Mouse (Mus musculus): ENCODE measurements around the gene Narfl.

Narfl gene

GRCm38 (mm10) chr17:25762591-25762990, 11.0 kb upstream of the Narfl start:
- peak; percentile 60 for DNase-seq (ENCODE audit: low read depth, low spot score)

GRCm38 (mm10) chr17:25765886-25766285, 7.7 kb upstream of the Narfl start:
- DNase-seq (ENCODE audit: low read depth, low spot score) = no peak

DNA sequence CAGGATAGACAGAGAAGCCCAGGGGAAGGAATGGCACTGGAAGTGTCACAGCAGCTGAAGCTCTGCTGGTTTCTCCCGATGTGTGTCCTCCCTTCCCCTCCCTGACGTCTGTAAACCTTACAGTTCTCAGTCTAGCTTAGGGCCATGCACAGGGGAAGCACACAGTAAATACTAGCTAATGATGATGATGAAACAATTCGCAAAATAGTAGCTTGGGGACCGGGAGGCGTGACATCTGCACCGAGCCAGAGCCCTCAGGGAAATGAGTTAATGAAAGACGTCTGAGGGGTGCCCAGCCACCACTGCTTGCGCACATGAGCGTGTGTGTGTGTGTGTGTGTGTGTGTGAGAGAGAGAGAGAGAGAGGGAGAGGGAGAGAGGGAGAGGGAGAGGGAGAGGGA, 4.2 kb upstream of the Narfl start:
- DNase-seq (ENCODE audit: low read depth, low spot score) = no peak

DNA sequence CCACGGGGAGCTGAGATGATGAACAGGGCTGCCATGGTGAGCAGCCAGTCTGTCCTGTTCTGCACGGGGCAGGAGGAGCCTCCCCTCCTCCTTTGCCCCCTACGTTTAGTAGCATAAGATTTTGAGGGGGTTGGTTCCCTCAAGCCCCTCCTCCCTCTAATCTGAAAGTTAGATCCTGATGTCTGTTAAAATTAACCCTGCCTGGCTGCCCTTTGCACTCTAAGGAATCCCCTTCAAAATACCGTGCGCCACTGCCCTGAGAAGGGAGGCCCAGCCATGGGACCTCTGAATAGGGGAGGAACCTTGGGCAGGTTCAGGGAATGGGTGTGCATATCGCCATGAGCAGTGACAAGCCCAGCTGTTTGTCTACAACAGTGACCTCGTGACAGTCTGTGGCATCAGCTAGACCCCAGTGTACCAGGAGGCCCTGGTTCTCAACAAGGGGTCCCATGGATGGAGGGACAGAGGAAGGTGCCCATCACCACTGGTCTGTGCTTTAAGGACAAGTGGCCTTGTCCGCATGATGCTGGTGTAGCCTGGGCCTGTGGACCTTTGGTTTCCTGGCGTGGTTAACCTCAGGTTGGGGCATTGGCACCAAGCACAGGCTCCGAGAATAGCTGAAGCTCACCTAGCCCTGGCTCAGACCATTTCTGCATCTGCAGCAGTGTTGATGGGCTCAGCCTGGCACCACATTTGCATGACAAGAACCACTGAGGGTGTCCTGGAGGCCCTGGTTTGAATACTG, 1.9 kb downstream of the Narfl start:
- no peak for DNase-seq (ENCODE audit: low read depth, low spot score)

- no peak for DNase-seq (ENCODE audit: low read depth, low spot score)
Measured at GRCm38 (mm10) chr17:25777948-25778347, 4.4 kb downstream of the Narfl start.

DNA sequence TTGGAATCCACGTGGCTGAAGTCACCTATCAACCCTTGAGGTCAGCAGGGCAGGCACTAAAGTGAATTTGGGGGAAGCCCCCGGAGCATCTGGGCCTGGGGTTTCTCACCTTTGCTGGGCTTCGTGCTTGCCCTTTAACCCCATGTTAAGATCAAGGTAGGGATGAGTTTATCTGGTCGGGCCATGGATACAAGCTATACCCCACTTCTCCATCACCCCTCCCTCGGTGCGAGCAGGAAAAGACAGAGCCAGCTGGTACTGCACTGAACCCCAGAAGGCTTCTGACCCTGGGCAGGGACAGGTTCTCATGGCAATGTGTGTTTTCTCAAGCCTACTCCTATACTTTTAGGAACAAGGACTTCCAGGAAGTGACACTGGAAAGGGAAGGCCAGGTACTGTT, 7.8 kb downstream of the Narfl start:
- no peak for DNase-seq (ENCODE audit: low read depth, low spot score)

DNA sequence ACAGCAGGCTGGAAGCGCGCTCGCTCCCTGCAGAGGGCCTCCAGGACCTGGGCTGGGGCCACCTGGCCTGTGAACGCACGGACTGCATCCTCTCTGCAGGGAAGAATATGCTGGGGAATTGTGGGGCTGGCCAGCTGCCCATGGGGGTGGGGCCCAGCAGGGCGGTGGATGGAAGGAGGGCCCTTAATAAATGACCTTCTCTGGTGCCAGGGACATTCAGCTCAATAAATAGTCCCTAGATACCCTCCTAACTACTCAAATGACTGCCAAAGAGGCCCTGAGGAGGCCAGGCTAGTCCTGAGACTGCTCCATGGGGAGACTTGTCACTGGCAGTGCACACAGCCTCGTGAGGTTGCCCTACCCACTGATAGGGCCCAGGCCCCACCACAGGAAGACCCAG, 9.5 kb downstream of the Narfl start:
- no peak for DNase-seq (ENCODE audit: low read depth, low spot score)

DNA sequence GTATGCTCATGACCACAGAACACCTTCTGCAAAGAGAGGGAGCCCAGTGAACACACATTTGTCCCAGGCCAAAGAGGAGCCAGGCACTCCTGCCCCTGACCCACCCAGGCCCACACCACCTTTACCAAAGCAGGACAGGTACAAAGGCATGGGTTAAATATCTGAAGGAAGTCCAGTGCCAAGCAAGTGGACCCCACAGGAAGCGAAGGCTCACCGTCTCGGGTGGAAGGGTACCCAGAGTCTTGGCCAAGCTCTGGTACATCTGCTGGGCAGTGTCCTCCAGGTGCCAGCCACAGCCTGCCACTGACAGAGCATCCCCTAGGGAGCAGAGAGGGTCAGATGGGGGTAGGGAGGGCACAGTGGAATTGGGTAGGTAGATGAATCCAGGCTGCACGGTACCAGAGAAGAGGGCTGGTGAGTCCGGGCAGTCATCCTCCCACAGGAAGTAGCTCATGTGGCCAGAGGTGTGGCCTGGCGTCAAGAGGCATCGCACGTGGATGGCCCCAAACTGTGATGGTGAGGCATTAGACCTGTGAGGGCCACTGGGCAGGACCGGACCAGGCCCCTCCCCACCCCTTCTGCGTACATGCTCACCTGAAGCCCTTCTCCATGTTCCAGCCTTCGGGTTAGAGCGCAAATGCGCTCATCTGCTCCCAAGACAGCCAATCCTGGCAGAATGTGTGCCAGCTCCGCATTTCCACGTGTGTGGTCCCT, 10.4 kb downstream of the Narfl start:
- DNase-seq (ENCODE audit: low read depth, low spot score) = no peak

DNA sequence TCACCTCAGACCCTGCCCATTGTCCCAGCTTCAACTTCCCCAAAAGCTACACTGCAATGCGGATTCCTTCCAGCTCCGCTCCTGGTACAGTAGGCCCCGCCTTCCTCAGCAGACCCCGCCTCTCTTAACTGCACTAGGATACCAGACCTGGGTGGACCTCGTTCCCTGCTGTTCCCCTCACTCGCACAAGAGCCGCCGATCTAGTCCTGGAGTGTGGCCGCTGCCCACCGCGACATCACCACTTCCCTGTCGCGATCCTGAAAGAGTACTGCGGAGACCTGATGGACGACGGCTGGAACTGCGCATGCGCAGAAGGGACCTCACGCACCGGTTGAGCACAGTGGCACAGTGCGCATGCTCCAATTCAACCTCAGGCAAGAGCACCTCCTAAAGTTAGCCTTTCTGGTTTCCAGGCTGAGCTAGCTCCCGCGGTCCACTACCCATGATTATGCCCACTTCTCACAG, 11.7 kb downstream of the Narfl start, which contains the start of gene Haghl:
TSS of gene Haghl (minus strand) at position 393 of the 465 bp plus-strand sequence.
- DNase-seq (ENCODE audit: low read depth, low spot score) = peak; percentile 95

GRCm38 (mm10) chr17:25786280-25786679, 12.7 kb downstream of the Narfl start, which contains the start of gene Ccdc78:
Ccdc78 (plus strand) TSS chr17:25786580.
- no peak for DNase-seq (ENCODE audit: low read depth, low spot score)

- DNase-seq (ENCODE audit: low read depth, low spot score) = no peak
Measured at GRCm38 (mm10) chr17:25786781-25787504, 13.4 kb downstream of the Narfl start.

DNA sequence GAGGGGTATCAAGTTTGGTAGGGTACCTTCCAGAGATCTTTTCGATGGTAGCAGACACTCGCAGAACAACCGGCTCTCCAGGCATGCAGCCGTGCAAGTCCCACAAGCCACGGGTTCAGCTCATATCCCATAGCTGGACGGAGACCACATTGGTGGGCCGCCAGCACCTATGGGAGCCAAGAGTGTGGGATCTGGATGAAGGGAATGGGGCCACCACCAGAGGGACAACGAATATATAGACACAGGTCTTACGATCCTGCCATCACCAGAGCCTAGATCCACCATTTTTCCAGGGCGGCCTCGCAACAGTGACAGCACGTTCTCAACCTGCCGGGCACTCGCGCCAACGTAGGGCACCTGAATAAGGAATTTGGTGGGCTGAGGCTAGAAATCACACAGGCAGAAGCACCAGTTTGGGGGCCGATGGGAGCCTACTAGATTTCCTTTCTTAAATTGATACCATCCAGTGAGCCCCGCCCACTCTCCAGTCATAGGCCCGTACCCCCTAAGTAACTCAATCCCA, 17.8 kb downstream of the Narfl start:
- DNase-seq (ENCODE audit: low read depth, low spot score) = no peak

- peak; percentile 87 for DNase-seq (ENCODE audit: low read depth, low spot score)
Measured at GRCm38 (mm10) chr17:25791843-25792527, 18.4 kb downstream of the Narfl start.

GRCm38 (mm10) chr17:25792615-25793014, 19.0 kb downstream of the Narfl start, which contains the start of gene Fam173a:
Fam173a (minus strand) TSS chr17:25792901.
- DNase-seq (ENCODE audit: low read depth, low spot score) = peak; percentile 56

GRCm38 (mm10) chr17:25794197-25794596, 20.6 kb downstream of the Narfl start:
- DNase-seq (ENCODE audit: low read depth, low spot score) = no peak

DNA sequence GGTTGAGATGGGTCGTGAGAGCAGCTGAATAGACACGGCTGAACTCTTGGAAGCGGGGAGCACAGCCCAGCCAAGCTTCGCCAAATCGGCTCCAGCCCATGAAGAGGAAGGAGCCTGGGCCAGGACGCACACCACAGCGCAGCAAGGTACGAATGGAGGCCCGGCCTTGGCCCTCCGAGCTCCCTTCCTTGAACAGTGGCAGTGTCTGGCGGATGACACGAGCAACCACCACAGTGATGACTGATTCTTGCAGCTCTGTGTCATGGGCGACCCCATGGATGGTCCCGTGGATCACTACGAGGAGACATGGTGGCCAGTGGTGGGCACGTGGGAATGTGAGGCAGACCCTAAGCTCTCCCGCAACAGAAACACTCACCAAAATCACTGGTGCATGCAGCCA, 21.4 kb downstream of the Narfl start:
- DNase-seq (ENCODE audit: low read depth, low spot score) = no peak

DNA sequence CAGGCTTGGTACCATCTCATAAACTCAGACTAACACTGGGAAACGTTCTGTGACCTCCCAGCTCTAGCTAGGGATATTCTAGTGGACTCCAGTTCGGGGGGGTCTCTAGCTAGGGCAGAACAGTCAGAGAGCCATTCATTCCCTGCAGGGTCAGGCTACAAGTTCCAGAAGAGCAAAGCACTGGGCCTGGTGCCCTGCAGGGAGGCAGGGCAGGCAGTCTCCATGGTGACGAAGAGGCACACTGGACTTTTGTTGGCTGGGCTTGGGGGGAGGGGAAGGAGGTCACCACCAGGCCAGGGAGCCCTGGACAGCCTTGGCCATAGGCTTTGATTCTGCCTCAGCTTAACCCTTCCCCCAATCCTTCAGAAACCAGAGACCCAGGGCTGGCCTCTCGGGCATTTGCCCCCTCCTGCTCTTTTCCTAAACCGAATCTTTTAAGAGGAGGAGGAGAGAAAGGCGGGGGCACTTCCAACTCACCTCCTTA, 22.1 kb downstream of the Narfl start, which contains the start of gene AC134908.4:
TSS of gene AC134908.4 (minus strand) at position 51 of the 484 bp plus-strand sequence.
- DNase-seq (ENCODE audit: low read depth, low spot score) = no peak

- DNase-seq (ENCODE audit: low read depth, low spot score) = peak; percentile 32
Measured at GRCm38 (mm10) chr17:25796211-25796771, 22.7 kb downstream of the Narfl start.

DNA sequence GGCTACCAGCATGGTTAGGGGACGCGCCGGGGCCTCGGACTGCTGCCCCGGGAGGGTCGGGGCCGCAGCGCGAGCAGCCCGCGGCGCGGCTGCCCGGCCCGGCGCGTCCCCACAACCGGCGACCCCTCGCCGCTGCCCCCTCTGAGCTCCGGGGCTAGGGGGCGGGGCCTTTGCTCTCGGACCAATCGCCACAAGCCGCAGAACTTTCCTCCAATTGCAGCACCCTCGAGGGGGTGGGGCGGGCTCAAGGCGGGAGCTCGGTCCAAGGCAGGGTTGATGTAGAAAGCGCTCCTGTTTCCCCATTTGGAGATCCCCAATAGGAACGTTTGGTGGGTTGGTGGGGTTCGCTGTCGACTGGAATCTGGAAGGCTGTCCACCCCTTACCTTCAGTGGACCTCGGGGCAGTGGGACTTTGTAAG, 23.4 kb downstream of the Narfl start, which contains the start of gene Metrn:
TSS of gene Metrn (minus strand) at position 186 of the 419 bp plus-strand sequence.
- peak; percentile 90 for DNase-seq (ENCODE audit: low read depth, low spot score)

GRCm38 (mm10) chr17:25801029-25801428, 27.5 kb downstream of the Narfl start:
- DNase-seq (ENCODE audit: low read depth, low spot score) = peak; percentile 84
